Mouse (Mus musculus) MEL (cell line): ENCODE measurements around the gene Actn3. TPM values are rescaled to one million over a fixed set of nuclear protein-coding genes. Genes with fewer than 3 reads are reported as not detected.
A peak's percentile ranks its signal among the peaks of the same experiment; 100 is the strongest.

ENCODE experiments used
- DNase-seq: peaks from one replicate; pipeline ENCODE4 v3.0.0; 2011; ENCODE audit warnings: low read depth, low spot score
- H3K27ac ChIP-seq: 2 replicates; pipeline ENCODE4 v1.5.1; 2012; ENCODE audit warnings: low read depth, mild to moderate bottlenecking, control low read depth, low read length, moderate library complexity; ENCODE audit not compliant: control insufficient read depth
- H3K27me3 ChIP-seq, 2 experiments: fragments of 150-350 bp in 1 of 2; sonication (generic) in 1 of 2; 2 replicates each; pipeline ENCODE4 v1.6.1; 2012; ENCODE audit warnings: low read length in 2 of 2, mild to moderate bottlenecking in 2 of 2, improper control_type of control experiment in 1 of 2, moderate library complexity in 1 of 2; ENCODE audit not compliant: insufficient read depth in 2 of 2, control insufficient read depth in 1 of 2
- H3K36me3 ChIP-seq, 2 experiments: 2 replicates each; pipeline ENCODE4 v1.6.1; 2012 to 2014; ENCODE audit warnings: low read length in 2 of 2, improper control_type of control experiment in 1 of 2, inconsistent platforms in 1 of 2, mild to moderate bottlenecking in 1 of 2; ENCODE audit not compliant: insufficient read depth in 2 of 2, control insufficient read depth in 1 of 2
- H3K4me1 ChIP-seq, 2 experiments: fragments of 150-350 bp in 1 of 2; sonication (generic) in 1 of 2; 2 replicates each; pipeline ENCODE4 v1.6.1; 2012; ENCODE audit warnings: low read length in 2 of 2, improper control_type of control experiment in 1 of 2, mild to moderate bottlenecking in 1 of 2; ENCODE audit not compliant: insufficient read depth in 2 of 2, control insufficient read depth in 1 of 2
- H3K4me3 ChIP-seq, 2 experiments: fragments of 150-350 bp in 1 of 2; sonication (generic) in 1 of 2; 2 replicates each; pipeline ENCODE4 v1.5.1; 2012; ENCODE audit warnings: low read depth in 2 of 2, low read length in 2 of 2, mild to moderate bottlenecking in 2 of 2, moderate library complexity in 2 of 2, control low read depth in 1 of 2, improper control_type of control experiment in 1 of 2; ENCODE audit not compliant: control insufficient read depth in 1 of 2, insufficient read depth in 1 of 2
- H3K79me2 ChIP-seq: 2 replicates; pipeline ENCODE4 v1.6.1; 2012; ENCODE audit warnings: mild to moderate bottlenecking, low read length, moderate library complexity; ENCODE audit not compliant: control insufficient read depth, poor library complexity, insufficient read depth
- H3K9ac ChIP-seq: 2 replicates; pipeline ENCODE4 v1.6.1; 2012; ENCODE audit warnings: low read depth, mild to moderate bottlenecking, control low read depth, low read length, moderate library complexity; ENCODE audit not compliant: control insufficient read depth, poor library complexity, severe bottlenecking
- H3K9me3 ChIP-seq: fragments of 150-350 bp; sonication (generic); replicated peaks from 2 replicates; pipeline ENCODE4 v1.6.1; 2012; ENCODE audit warnings: mild to moderate bottlenecking, low read length, improper control_type of control experiment, moderate library complexity; ENCODE audit not compliant: insufficient read depth
- BHLHE40 ChIP-seq: IDR thresholded peaks from 2 replicates; pipeline ENCODE4 v1.6.1; 2012; ENCODE audit warnings: low read depth, mild to moderate bottlenecking, inconsistent platforms, low read length, improper control_type of control experiment, borderline replicate concordance
- CTCF ChIP-seq, 3 experiments: IDR thresholded peaks in 2 of 3; conservative IDR thresholded peaks in 1 of 3; 2 replicates each; pipeline ENCODE4 v1.5.1; 2011 to 2012; ENCODE audit warnings: low read length in 3 of 3, low read depth in 2 of 3, mild to moderate bottlenecking in 2 of 3, improper control_type of control experiment in 1 of 3, inconsistent platforms in 1 of 3, mixed read lengths in 1 of 3, moderate library complexity in 1 of 3; ENCODE audit not compliant: control insufficient read depth in 1 of 3, insufficient read depth in 1 of 3, poor library complexity in 1 of 3, severe bottlenecking in 1 of 3
- ELF1 ChIP-seq: IDR thresholded peaks from 2 replicates; pipeline ENCODE4 v1.6.1; 2014; ENCODE audit warnings: low read depth, mild to moderate bottlenecking, inconsistent platforms, low read length, improper control_type of control experiment, moderate library complexity
- ETS1 ChIP-seq: IDR thresholded peaks from 2 replicates; pipeline ENCODE4 v1.6.1; 2012; ENCODE audit warnings: low read depth, mild to moderate bottlenecking, inconsistent platforms, low read length, improper control_type of control experiment, moderate library complexity
- KAT2A ChIP-seq: conservative IDR thresholded peaks from 2 replicates; pipeline ENCODE4 v1.6.1; 2012; ENCODE audit warnings: low read depth, low read length, improper control_type of control experiment, inconsistent platforms
- MAFK ChIP-seq: IDR thresholded peaks from 2 replicates; pipeline ENCODE4 v1.6.1; 2011; ENCODE audit warnings: low read depth, mild to moderate bottlenecking, low read length, improper control_type of control experiment, borderline replicate concordance
- MAZ ChIP-seq: IDR thresholded peaks from 2 replicates; pipeline ENCODE4 v1.6.1; 2012; ENCODE audit warnings: low read depth, mild to moderate bottlenecking, inconsistent platforms, low read length, improper control_type of control experiment
- MEF2A ChIP-seq: IDR thresholded peaks from 2 replicates; pipeline ENCODE4 v1.6.1; 2014; ENCODE audit warnings: low read depth, mild to moderate bottlenecking, inconsistent platforms, low read length, improper control_type of control experiment; ENCODE audit not compliant: poor library complexity, insufficient replicate concordance, severe bottlenecking; ENCODE audit errors: extremely low read depth
- MYB ChIP-seq: IDR thresholded peaks from 2 replicates; pipeline ENCODE4 v1.6.1; 2011; ENCODE audit warnings: mild to moderate bottlenecking, low read depth, low read length, improper control_type of control experiment
- NELFE ChIP-seq: IDR thresholded peaks from 2 replicates; pipeline ENCODE4 v1.6.1; 2011; ENCODE audit warnings: low read depth, low read length, improper control_type of control experiment
- POLR2A ChIP-seq, 2 experiments: IDR thresholded peaks; 2 replicates each; pipeline ENCODE4 v1.6.1; 2011 to 2012; ENCODE audit warnings: low read length in 2 of 2, mild to moderate bottlenecking in 2 of 2, control low read depth in 1 of 2, improper control_type of control experiment in 1 of 2, low read depth in 1 of 2, moderate library complexity in 1 of 2; ENCODE audit not compliant: control insufficient read depth in 1 of 2, insufficient read depth in 1 of 2, poor library complexity in 1 of 2
- RCOR1 ChIP-seq: IDR thresholded peaks from 2 replicates; pipeline ENCODE4 v1.6.1; 2012; ENCODE audit warnings: low read depth, mild to moderate bottlenecking, inconsistent platforms, low read length, improper control_type of control experiment
- SIN3A ChIP-seq: IDR thresholded peaks from 2 replicates; pipeline ENCODE4 v1.6.1; 2012; ENCODE audit warnings: low read length, improper control_type of control experiment, inconsistent platforms
- SMC3 ChIP-seq: IDR thresholded peaks from 2 replicates; pipeline ENCODE4 v1.6.1; 2011; ENCODE audit warnings: low read depth, low read length, improper control_type of control experiment
- TAL1 ChIP-seq: IDR thresholded peaks from 2 replicates; pipeline ENCODE4 v1.6.1; 2012; ENCODE audit warnings: mild to moderate bottlenecking, inconsistent platforms, low read length, moderate library complexity, mixed read lengths
- USF2 ChIP-seq, 2 experiments: IDR thresholded peaks; 2 replicates each; pipeline ENCODE4 v1.6.1; 2011 to 2012; ENCODE audit warnings: improper control_type of control experiment in 2 of 2, low read length in 2 of 2, borderline replicate concordance in 1 of 2, inconsistent platforms in 1 of 2, low read depth in 1 of 2, mild to moderate bottlenecking in 1 of 2; ENCODE audit not compliant: insufficient read depth in 1 of 2
- ZKSCAN1 ChIP-seq: IDR thresholded peaks from 2 replicates; pipeline ENCODE4 v1.6.1; 2012; ENCODE audit warnings: low read depth, mild to moderate bottlenecking, inconsistent platforms, low read length, improper control_type of control experiment, moderate library complexity
- ZMIZ1 ChIP-seq: IDR thresholded peaks from 2 replicates; pipeline ENCODE4 v1.6.1; 2012; ENCODE audit warnings: low read depth, mild to moderate bottlenecking, inconsistent platforms, low read length, improper control_type of control experiment, moderate library complexity
- polyA plus RNA-seq, 2 experiments: library from polyadenylated mRNA; stranded (reverse) in 1 of 2; unstranded in 1 of 2; fragments of >175 nt in 1 of 2; fragments of >200 nt in 1 of 2; gene quantifications; 2 replicates each; pipeline versions ENCODE4 v1.2.1 to v1.2.4; 2012; ENCODE audit warnings: low replicate concordance in 2 of 2, low read depth in 1 of 2; ENCODE audit not compliant: insufficient read length in 2 of 2, insufficient read depth in 1 of 2, missing spikeins in 1 of 2
- total RNA-seq: library from RNA; depleted of rRNA; stranded (reverse); fragments of 300-350 nt; gene quantifications from 2 replicates; pipeline ENCODE4 v1.2.3, GENCODE M21; 2012

Actn3 gene
- total and polyA plus RNA-seq, 3 experiments, result 0.65 to 1.0 TPM; not detected in 1

- Histone ChIP-seq H3K9ac (no peak overlapping the region), H3K79me2 (no peaks in the 10 kb centered on the region), H3K36me3 (peaks cover 0 to 5% of the 10 kb centered on the region in 2 experiments; a peak in 2 of 4 replicates), H3K4me1 (peaks cover 4 to 9% of the 10 kb centered on the region in 2 experiments), H3K9me3 (no peaks in the 10 kb centered on the region), H3K27ac (no peak overlapping the region), H3K4me3 (no peak overlapping the region), H3K27me3 (no peaks in the 10 kb centered on the region)
- TF ChIP-seq ELF1 (no peak), USF2 (IDR thresholded peaks at IDR 0.05; ENCODE audit: borderline replicate concordance in 1 of 2, insufficient read depth in 1 of 2, low read depth in 1 of 2, low read length in 2 of 2) (no peak), ETS1 (no peak), RCOR1 (no peak), CTCF (IDR thresholded peaks at IDR 0.05 in 2 of 3, conservative IDR thresholded peaks at IDR 0.05 in 1 of 3; ENCODE audit: control insufficient read depth in 1 of 3, insufficient read depth in 1 of 3, low read depth in 2 of 3, low read length in 3 of 3, poor library complexity in 1 of 3, severe bottlenecking in 1 of 3) (no peak), MEF2A (no peak), MYB (no peak), ZMIZ1 (no peak), MAFK (no peak), SIN3A (no peak), NELFE (no peak), TAL1 (no peak), POLR2A (IDR thresholded peaks at IDR 0.05; ENCODE audit: control insufficient read depth in 1 of 2, insufficient read depth in 1 of 2, low read depth in 1 of 2, low read length in 2 of 2, poor library complexity in 1 of 2) (no peak), SMC3 (no peak), ZKSCAN1 (no peak), BHLHE40 (no peak), KAT2A (no peak)
- no peak for DNase-seq
Observed at GRCm38 (mm10) chr19:4889791-4890190, 12.1 kb upstream of the Actn3 start.

DNA sequence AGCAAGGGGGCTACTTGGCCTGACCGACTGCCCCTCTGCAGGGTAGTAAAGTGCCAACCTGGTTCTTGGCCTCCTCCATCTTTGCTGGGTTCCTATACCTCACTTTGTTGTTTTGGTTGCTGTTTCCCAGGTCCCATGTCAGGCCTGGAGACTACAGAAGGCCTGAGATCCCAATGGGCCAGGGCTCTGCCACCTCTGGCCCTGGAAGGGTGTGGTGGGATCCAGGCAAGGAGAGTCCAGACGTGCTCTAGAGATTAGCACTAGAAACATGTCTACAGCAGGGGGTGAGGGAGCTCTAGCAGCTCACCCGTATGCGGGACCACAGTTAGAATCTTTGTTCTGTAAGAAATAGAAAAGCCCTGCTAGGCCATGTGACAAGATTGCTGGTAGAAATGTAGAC lies 6.3 kb upstream of the Actn3 start:
- H3K36me3 ChIP-seq, result peaks cover 0 to 5% of the 10 kb centered on the region in 2 experiments; a peak in 2 of 4 replicates
- no peak overlapping the region for H3K27ac ChIP-seq
- no peak for DNase-seq
- peaks cover 12% of the 10 kb centered on the region for H3K79me2 ChIP-seq
- H3K27me3 ChIP-seq, result no peaks in the 10 kb centered on the region
- TF ChIP-seq POLR2A (IDR thresholded peaks at IDR 0.05; ENCODE audit: control insufficient read depth in 1 of 2, insufficient read depth in 1 of 2, low read depth in 1 of 2, low read length in 2 of 2, poor library complexity in 1 of 2) (0 out of 4 replicates have a peak, but pooled peaks of 1 of the 2 experiments have one; percentile 13), MAZ (no peak)
- TF ChIP-seq, all 39 proteins: peak for 1
- Histone ChIP-seq H3K4me1 (peaks cover 0 to 11% of the 10 kb centered on the region in 2 experiments; a peak in 2 of 4 replicates), H3K9me3 (no peaks in the 10 kb centered on the region), H3K4me3 (no peak overlapping the region), H3K9ac (no peak overlapping the region)
